Mouse (Mus musculus): ENCODE results near the gene Myo1b.

- TF ChIP-seq CTCF (IDR thresholded peaks at IDR 0.05) = no peak
- no peak for TF ChIP-seq EP300 (IDR thresholded peaks at IDR 0.05; ENCODE audit: insufficient read depth, low read depth, low read length)
Measured at GRCm38 (mm10) chr1:51743756-51744425, 172.0 kb downstream of the Myo1b start.
